Mouse (Mus musculus) heart, embryonic 16.5 days (tissue): ENCODE measurements around the gene Gm4924. TPM values are rescaled to one million over a fixed set of nuclear protein-coding genes. Genes with fewer than 3 reads are reported as not detected.

ENCODE experiments used
- polyA plus RNA-seq: library from polyadenylated mRNA; unstranded; fragments of >200 nt; fragmentation: Nextera tagmentation; extraction: Ambion mirVana; gene quantifications from 2 replicates; pipeline ENCODE4 v1.2.1, GENCODE M21; 2015

The Gm4924 gene
- polyA plus RNA-seq, 1 experiment from 2014 or later, result 5.6 TPM

Other genes with a start within 250 kb of the Gm4924 start
- 4.1 and 4.6 TPM in 2 replicates for gene AU041133, start 226.2 kb upstream of the Gm4924 start, polyA plus RNA-seq
- 13.4 and 13.9 TPM in 2 replicates for gene Zfp938, start 113.0 kb upstream of the Gm4924 start, polyA plus RNA-seq
- gene 4932415D10Rik, start 37.7 kb upstream of the Gm4924 start, polyA plus RNA-seq, result not detected in 2 replicates
- gene Gm1553, start 138.4 kb downstream of the Gm4924 start, polyA plus RNA-seq, result not detected in 2 replicates